Mouse (Mus musculus): ENCODE measurements around the gene Rprml.
A peak's percentile ranks its signal among the peaks of the same experiment; 100 is the strongest.

Gene Rprml

DNA sequence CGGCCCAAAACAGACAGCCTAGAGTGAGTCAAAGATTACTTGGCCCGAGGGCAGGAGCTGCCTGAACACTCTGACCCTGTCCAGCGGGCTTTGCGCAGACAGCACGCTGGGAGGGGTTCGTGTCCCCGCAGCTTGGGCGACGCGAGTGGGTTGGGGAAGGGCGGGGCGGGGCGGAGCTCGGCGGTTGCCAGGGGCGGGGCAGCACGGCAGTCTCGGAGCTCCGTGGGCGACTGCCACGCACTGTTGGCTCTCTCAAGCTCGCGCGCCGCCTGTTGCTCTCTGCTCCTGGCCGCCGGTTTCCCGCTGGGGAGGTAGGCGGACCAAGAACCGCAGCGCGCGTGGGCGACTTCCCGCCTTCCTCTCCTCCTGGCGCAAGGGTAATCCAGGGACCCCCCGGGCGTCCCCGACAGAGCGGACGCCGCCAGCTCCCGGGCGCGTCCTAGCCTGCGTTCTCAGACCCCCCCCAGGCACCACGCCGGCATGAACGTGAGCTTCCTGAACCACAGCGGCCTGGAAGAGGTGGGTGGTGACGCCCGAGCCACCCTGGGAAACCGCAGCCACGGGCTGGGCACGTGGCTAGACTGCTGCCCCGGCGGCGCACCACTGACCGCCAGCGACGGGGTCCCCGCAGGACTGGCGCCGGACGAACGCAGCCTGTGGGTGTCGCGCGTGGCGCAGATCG is at the start of gene Rprml:
TSS of gene Rprml (plus strand) at position 270 of the 682 bp plus-strand sequence.
- DNase-seq (ENCODE audit: low spot score in 2 of 2) = peak; percentile 85 to 88

DNA sequence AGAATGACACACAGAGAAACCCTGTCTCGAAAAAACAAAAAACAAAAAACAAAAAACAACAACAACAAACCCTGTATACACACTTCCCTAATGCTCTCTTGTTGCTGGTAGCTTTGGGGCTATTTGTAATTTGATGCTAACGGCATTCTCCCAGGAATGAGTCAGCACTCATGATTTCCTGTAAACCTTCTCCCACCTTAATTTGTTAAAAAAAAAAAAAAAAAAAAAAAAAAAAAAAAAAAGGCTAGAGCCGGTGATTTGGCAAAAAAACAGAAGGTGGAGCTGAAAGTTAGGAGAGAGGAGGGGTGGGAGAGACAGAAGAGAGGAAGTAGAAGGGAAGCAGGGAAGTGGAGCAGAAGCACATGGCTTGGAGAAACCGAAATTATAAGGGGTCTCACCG is 42.8 kb upstream of the Rprml start:
- DNase-seq (ENCODE audit: low spot score in 2 of 2) = no peak

DNA sequence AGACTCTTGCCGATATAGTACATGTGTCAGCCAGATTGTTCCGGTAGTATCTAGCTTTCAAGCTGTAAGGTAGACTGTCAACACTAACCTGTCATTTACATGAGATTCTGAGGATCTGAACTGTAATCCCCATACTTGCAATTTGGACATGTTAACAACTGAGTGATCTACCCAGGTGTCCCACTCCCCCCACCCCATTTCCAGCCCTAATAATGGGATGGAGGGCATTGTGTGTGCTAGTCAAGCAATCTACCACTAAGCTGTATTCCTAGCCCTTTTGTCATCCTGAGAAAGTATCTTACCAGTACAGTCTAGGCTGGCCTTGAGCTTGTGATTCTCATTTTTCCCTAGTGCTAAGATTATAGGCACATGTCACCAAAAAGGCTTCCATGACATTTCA is 38.6 kb upstream of the Rprml start:
- DNase-seq (ENCODE audit: low spot score in 2 of 2) = no peak

DNA sequence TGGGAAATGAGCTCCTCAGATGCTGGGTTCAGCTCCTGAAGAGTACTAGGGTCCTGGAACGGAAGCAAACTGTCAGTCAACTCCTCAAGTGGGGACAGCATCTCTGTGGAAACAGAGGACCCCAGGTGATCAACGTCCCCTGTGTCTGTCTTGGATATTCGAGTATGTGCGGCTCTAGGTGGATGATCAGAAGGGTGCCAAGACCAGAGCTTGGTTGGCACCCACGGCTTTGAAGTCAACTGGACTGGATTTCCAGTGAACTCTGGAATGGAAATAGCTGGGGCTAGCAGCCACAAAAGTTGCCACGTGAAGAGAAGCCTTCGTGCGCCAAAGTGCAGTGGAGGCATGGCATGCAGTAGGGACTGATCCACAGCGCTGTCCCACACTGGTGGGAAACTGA is 28.3 kb upstream of the Rprml start, which contains the start of gene Gm884:
TSS of gene Gm884 (minus strand) at position 101 of the 400 bp plus-strand sequence.
- no peak for DNase-seq (ENCODE audit: low spot score in 2 of 2)

DNA sequence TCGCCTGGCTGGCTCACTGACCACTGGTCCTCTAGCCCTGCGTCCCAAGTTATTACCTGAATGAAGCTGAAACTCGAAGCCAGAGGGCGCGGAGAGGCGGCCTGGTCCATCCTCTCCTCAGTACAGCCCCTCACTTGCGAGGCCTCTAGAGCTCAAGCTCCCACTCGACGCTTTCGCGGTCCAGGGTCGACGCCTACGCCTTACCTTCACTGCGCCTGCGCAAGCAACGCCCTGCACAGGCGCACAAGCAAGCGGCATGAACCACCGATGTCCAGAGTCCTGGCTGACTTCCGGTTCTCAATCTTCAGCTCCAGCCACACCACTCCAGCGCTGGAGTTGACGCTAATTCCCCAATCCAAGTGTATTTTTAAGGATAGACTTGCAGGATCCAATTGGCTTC is 21.9 kb upstream of the Rprml start:
- DNase-seq (ENCODE audit: low spot score in 2 of 2) = no peak

DNA sequence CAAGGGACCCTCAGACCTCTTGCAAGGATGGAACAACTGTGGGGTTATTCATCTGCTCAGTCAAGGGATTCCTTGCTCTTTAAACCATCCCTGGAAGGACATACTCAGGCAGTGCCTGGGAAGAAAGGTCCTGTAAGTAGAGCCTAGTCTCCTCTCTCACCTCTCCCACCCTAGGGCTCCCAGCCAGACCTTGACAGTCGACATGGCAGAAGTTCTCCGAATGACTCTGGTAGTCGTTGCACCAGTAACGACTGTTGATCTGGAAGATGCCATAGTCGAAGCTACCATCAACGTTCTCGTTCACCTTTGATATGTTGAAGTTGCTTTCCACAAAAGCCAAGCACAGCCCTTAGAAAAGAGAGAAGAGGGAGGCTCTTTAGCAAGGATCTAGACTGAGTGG is 14.6 kb upstream of the Rprml start:
- no peak for DNase-seq (ENCODE audit: low spot score in 2 of 2)

DNA sequence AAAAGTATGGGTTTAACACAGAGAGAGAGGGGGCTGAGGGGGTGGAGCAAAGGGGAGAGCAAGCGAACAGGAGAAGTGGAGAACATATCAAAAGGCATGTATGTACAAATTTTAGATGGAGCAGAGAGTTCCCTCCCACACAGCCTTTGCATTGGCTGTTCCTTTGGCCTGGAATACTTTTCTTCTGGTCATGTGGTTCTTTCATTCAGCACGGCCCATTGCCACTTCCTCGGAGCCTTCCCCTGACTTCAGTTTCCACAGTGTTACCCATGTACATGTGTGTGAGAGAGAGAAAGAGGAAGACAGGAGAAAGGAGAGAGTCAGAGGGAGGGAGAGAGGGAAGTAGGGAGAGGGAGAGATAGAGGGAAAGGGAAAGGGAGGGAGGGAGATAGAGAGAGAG is 13.9 kb upstream of the Rprml start:
- no peak for DNase-seq (ENCODE audit: low spot score in 2 of 2)

DNA sequence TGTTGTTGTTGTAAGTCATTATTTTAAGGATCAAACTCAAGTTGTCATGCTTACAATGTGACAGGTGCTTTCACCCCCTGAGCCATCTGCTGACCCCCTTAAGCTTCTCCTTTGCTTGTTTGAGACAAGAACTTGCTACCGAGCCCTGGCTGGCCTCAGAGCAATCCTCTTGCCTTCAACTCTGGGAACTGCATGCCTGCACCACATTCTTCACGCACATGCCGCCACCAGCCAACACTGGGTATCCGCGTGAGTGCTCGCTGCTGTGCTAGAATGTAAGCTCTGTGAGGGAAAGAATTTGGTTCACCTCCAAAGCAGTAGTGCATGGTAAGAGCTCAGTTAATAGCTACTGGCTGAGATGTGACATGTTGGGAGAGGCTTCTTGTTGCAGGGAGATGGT is 13.1 kb upstream of the Rprml start:
- DNase-seq (ENCODE audit: low spot score in 2 of 2) = no peak

DNA sequence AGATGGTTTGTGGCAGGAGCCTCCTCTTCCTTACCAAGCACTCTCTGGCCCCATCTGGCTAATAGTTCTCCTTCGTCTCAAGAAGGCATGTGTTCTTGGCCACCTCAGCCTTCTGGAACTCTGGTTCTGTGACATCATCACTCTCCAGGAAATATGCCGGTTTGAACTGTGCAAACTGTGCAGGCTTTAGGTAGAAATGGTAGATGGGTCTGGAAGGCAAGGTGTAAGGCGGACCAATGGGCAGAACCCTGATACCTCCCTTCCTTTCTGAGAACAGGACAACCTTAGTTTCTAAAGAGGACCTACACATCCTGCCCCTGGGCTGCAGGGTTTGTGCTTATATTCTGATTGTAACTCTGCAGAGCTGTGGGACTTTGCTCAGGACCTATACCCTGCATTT is 10.6 kb upstream of the Rprml start, which contains the start of gene Lyzl6:
TSS of gene Lyzl6 (minus strand) at position 101 of the 400 bp plus-strand sequence.
- DNase-seq (ENCODE audit: low spot score in 2 of 2) = no peak

DNA sequence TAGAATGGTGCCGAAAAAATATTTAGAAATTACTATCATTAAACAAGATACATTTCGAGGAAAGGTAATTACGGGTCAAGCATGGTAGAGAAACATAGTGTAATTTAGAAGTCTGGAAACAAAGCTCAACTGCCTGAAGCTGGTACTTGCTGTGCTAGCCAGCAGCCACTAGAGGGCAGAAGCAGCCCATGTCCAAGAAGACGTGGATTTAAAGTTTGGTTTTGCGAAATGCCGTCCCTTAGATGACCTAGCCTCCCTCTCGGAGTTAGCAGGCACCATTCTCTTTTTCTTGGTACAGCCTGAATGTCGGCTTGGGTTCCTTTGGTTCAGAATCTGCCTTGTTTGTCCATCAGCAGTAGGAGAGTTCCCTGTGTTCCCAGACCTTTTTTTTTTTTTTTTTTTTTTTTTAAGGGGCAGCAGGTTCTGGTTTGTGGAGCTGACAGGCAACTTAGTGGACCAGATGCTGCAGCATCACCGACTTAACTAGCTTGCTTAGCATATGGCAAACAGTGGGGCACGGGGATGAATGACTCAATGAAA is 9.9 kb upstream of the Rprml start:
- DNase-seq (ENCODE audit: low spot score in 2 of 2) = peak; percentile 57 to 63

DNA sequence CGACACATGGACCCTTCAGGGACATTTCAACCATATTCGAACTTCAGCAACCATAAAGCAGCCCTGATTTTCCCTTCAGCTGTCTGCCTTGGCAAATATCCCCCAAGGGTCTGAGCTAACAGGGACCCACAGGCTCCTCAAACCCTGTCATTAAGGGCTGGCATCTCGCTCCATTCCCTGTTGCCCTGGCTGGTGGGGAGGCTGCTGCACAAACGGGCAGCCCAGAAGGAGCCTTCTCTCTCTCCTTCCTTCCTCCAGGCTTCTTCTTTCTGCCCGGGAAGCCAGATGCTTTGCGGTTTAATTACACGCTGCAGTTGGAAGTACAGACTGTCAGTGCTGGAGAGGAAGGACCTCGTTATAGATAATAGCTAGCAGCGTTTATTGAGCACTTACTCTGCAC is 6.2 kb upstream of the Rprml start:
- no peak for DNase-seq (ENCODE audit: low spot score in 2 of 2)

DNA sequence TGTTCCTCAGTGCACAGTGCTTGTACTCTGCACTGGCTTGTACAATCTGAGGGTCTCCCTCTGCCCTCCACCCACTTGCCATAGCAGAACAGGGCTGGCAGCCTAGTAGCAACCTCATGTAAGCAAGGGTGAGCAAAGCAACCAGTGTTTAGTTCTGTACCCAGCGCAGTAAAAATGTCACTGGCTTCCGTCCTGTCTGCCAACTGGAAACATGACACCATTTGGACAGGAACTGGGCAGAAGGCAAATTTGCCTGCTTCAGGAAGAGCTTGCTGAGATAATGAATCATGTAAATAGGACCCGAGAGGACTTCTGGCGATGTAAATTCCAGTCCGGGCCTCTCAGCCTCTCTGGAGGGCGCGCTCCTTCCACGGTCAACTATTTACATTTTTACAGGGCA is 3.6 kb upstream of the Rprml start:
- no peak for DNase-seq (ENCODE audit: low spot score in 2 of 2)

DNA sequence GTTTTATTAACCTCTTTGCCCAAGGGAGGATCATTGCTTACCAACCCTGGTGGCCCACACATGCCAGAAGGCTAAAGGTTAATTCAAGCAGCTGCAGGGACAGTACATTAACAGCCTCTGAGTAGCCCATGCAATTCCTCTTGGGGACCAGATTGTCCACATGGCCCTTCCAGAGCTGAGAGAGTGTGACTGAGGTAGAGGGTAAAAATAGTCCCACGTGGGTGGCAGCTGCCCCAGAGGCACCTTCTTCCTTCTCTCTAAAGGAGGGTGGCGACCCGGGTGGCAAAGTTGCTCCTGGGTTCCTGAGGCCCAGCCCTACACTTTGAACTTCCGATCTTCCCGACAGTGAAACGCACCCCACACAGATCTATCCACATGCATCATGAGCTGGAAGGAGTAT is 3.1 kb upstream of the Rprml start:
- DNase-seq (ENCODE audit: low spot score in 2 of 2) = no peak

DNA sequence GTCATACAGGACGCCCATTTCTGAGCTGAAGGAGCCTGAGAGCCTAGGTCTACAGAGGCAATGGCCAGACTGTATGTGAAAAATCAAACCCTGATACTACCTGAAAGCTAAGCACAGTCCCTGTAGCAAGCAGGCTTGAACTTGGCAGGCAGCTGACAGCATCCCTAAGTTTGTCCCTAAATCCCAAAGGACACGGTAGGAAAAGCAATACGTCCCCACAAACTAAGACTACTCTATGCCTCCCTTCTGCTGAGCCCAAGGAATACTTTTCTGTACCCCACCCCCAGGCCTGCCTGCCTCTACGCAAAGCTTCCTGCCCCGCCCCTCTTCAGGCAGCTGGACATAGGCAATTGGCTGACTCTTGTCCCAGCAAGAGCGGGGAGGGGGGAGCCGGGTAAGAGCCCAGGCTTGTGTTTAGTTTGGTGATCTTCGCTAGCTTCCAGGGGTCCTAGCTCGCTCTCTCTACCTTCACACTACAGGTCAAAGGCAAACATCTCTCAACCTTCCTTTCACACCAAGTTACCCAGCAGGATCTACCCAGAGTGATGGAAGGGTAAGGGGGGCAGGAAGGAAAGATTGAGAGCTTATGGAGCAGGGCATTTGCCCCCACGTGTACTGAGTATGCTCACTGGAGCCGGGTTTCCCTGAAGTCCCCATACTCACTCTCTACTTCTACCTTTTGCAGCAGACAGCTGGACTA is 1.3 kb upstream of the Rprml start:
- no peak for DNase-seq (ENCODE audit: low spot score in 2 of 2)

DNA sequence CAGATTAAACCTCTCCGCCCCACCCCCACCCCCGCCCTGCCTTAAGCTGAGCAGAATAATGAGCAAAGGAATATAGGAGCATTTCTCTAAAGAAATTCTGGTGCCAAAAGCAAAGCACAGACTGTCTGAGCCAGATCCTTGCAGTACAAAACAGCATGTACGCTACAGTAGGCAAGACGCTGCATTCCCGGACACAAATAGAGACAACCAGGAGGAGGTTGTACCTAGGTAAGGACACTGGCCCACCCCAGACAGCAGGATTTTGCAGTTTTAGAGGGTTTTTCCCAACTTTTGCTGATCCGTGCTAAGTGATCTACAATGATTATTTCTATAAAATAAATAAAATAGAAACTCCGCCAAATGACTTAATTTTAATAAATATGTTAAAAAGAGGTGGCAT is 714 bp upstream of the Rprml start:
- peak in 1 of 2 experiments; percentile 36 for DNase-seq (ENCODE audit: low spot score in 2 of 2)

DNA sequence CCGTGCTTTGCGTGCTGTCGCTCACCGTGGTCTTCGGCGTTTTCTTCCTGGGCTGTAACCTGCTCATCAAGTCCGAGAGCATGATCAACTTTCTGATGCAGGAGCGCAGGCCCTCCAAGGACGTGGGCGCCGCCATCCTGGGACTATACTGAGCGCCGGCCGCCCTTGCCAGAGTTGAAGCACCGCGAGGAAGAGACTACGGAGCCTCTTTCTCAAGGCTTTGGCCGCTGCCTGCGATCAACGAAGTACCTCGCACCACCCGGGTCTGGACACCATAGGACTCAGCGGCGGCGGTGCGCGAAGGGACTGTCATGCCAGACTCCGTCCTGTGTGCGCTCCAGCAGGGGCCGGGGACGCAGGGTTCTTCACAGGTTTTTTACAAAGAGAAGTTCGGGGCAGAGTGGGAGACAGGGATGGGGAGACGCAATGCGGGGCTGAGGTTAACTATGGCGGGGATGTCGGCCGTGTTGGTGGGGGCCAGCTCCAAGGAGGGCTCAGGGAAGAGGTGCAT is 668 bp downstream of the Rprml start:
- DNase-seq (ENCODE audit: low spot score in 2 of 2) = peak in 1 of 2 experiments; percentile 61

DNA sequence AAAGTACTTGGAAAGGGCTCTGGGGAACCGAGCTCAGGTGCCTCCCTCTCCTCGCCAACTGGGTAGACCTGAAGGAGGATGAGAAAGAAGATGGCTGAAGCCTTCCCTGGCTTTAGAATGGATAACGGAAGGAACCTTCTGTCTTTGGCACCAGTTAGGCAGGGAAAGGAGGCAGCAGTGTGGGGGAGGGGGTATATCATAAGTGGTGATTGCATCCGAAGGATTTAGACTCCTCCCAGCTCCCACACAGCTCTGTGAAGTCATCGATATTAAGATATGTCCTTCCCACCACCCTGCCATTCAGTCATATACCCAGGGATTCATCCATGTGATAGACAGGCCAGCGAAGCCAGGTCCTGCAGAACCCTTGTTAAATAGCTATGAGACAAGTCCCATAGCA is 2.1 kb downstream of the Rprml start:
- DNase-seq (ENCODE audit: low spot score in 2 of 2) = peak; percentile 64 to 65

DNA sequence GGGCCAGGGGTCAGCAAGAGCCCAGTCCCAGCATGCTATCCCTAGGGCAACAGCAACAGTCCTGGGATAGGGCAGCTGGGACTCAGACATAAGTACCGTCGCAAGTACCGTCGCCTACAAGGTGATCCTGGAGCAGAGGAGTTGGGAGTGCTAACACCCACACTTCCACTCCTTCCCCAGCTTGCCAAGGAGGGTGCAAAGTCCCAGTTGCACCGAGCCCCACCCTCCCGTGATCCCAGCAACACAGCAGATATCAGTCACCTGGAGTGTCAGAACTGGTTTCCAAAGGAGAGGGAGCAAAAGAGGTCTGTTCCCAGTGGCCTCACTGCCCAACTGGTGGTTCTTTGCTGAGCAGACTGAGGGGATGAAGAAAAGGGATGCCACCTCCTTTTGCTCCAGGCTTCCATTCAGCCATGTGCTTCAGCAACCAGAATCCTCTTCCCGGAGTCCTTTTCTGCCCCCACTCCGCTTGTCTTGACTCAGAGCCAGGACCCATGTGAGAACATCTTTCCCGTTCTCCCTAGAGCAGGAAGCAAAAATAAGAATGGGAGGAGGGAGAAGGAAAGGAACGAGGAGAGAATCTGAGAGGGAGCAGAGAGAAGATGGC is 4.1 kb downstream of the Rprml start:
- DNase-seq (ENCODE audit: low spot score in 2 of 2) = peak; percentile 79 to 81

DNA sequence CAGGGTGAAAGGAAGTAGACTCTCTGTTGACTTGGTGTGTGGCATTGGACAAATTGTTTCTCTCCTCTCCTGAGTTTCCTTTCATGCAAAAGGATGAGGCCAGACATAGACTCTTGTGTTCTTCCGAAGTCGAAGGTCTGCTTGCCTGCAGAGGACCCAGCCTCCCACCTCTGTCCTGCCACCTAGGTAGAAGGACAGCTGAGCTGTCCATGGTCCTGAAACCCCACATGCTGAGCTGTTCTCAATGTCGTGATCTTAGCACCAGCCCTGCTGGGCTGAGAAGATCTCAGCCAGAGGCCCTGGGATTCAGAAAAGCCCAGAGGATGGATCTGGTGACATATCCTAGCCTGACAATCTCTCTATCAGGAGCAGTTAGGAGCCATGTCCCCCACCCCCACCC is 7.2 kb downstream of the Rprml start:
- no peak for DNase-seq (ENCODE audit: low spot score in 2 of 2)

DNA sequence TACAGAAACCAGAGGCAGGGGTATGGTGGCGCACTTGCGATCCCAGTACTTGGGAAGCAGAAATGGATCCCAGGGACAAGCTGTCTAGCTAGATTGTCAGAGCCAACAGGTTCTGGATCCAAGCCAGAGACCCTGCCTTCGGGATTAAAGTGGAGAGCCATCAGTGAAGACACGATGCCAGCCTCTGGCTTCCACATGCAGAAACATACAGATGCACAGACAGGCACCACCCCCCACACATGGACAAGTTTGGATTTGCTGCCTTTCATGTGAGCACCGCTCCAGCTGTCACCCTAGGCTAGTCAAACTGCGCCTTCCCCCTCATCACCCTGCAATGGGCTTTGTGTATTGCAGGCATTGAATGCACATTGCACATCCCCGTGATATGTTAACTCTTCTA is 8.8 kb downstream of the Rprml start:
- no peak for DNase-seq (ENCODE audit: low spot score in 2 of 2)

DNA sequence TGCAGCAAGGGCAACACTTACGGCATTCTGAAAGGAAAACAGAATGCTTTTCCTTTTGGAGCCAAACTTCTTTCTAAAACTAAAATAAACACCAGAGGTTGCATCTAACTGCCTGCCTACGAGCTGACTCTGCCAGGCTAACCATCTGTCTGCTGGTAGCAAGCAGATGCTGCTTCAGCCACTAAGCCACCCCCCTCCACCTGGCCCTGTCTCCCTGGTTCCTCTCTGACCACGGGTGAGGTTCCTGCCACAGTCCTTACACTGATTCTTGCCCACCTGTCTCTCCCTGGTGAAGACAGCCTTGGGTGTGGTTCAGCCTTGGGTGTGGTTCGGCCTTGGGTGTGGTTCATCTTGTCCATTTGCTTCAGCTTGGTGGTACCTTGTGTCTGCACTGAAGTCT is 12.5 kb downstream of the Rprml start:
- DNase-seq (ENCODE audit: low spot score in 2 of 2) = peak; percentile 66 to 83

DNA sequence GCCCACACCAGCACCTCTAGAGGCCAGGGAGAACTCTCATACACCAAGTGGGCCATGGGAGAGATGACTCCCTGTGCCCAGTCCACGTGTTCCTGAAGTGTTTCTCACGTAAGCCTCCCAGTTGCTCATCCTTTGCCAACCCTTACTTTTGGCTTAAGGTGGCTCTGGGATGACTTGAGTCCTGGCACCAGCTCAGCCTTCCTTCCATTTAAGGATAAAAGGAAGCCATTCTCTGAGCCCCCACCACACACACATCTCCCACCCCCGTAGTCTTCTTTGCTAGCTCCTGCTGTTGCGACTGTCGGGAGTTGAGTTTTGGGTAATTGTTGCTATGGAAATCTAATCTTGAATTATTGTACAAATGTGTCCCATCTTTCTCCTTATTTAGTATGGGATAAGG is 13.2 kb downstream of the Rprml start:
- peak; percentile 80 to 88 for DNase-seq (ENCODE audit: low spot score in 2 of 2)

DNA sequence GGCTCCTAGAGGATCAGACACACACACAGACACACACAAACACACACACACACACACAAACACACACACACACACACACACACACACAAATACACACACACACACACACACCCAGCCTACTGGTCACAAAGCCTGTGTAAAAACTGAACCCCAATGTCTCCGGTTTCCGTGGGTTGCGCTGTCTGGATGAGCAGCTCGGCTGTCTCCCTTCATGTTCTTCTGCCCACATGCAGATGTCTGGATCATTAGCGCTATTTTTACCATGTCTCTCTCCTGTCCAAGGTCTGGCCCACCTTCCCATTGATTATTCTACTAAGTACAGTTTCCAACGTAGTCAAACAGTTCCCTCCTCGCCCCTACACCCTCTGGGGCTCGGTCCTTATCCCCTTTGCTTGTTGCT is 13.7 kb downstream of the Rprml start:
- no peak for DNase-seq (ENCODE audit: low spot score in 2 of 2)

Measured in frontal cortex, postnatal 36 days (tissue).